ENCODE assay signal across 1 mouse cellular context in genomic region chr6:51460363-51460762, GRCm38 (mm10).
TF ChIP-seq lines count a peak whose summit lies in the region.

No protein-coding gene starts in this region.

TF ChIP-seq in MEL, 35 proteins besides CTCF, POLR2A, EP300 and RAD21 (continued from another document):
- TF ChIP-seq CHD2 (IDR thresholded peaks at IDR 0.05; ENCODE audit: low read length), result no peak
- TF ChIP-seq TAL1 (IDR thresholded peaks at IDR 0.05; ENCODE audit: low read length), result no peak
- TF ChIP-seq JUND (IDR thresholded peaks at IDR 0.05; ENCODE audit: low read depth, low read length), result no peak
- no peak for TF ChIP-seq E2F4 (IDR thresholded peaks at IDR 0.05; ENCODE audit: borderline replicate concordance, low read depth, low read length)
- no peak for TF ChIP-seq MAZ (IDR thresholded peaks at IDR 0.05; ENCODE audit: low read depth, low read length)
- TF ChIP-seq TBP (IDR thresholded peaks at IDR 0.05; ENCODE audit: low read depth, low read length), result no peak
- TF ChIP-seq MEF2A (IDR thresholded peaks at IDR 0.05; ENCODE audit: extremely low read depth, insufficient replicate concordance, low read depth, low read length, poor library complexity, severe bottlenecking), result no peak
- TF ChIP-seq SMC3 (IDR thresholded peaks at IDR 0.05; ENCODE audit: low read depth, low read length), result no peak
- no peak for TF ChIP-seq POLR2AphosphoS2 (IDR thresholded peaks at IDR 0.05; ENCODE audit: low read length)
